Mouse (Mus musculus): ENCODE data around the gene Sdc3. TPM values are rescaled to one million over a fixed set of nuclear protein-coding genes. Genes with fewer than 3 reads are reported as not detected.

Gene Sdc3
- total RNA-seq, 2 experiments from 2014 or later = 149 to 179 TPM

GRCm38 (mm10) chr4:130793180-130793501, 804 bp downstream of the Sdc3 start:
- no peak for DNase-seq

- no peak for DNase-seq
Measured at GRCm38 (mm10) chr4:130794771-130795170, 2.4 kb downstream of the Sdc3 start.

GRCm38 (mm10) chr4:130795970-130796369, 3.6 kb downstream of the Sdc3 start:
- DNase-seq = no peak

- peak; percentile 73 for DNase-seq
Measured at GRCm38 (mm10) chr4:130797201-130798051, 5.1 kb downstream of the Sdc3 start.

GRCm38 (mm10) chr4:130798416-130798815, 6.1 kb downstream of the Sdc3 start:
- no peak for DNase-seq

- peak; percentile 71 for DNase-seq
Measured at GRCm38 (mm10) chr4:130799118-130799517, 6.8 kb downstream of the Sdc3 start.

GRCm38 (mm10) chr4:130799582-130799981, 7.2 kb downstream of the Sdc3 start:
- DNase-seq = no peak

GRCm38 (mm10) chr4:130800147-130800546, 7.8 kb downstream of the Sdc3 start:
- no peak for DNase-seq

GRCm38 (mm10) chr4:130801198-130801597, 8.9 kb downstream of the Sdc3 start:
- DNase-seq = peak; percentile 65

GRCm38 (mm10) chr4:130801624-130802329, 9.4 kb downstream of the Sdc3 start:
- DNase-seq = no peak

- DNase-seq = no peak
Measured at GRCm38 (mm10) chr4:130803591-130803990, 11.3 kb downstream of the Sdc3 start.

- no peak for DNase-seq
Measured at GRCm38 (mm10) chr4:130804292-130804691, 12.0 kb downstream of the Sdc3 start.

GRCm38 (mm10) chr4:130804771-130805361, 12.5 kb downstream of the Sdc3 start:
- DNase-seq = peak; percentile 69

- DNase-seq = no peak
Measured at GRCm38 (mm10) chr4:130805746-130806145, 13.4 kb downstream of the Sdc3 start.

- no peak for DNase-seq
Measured at GRCm38 (mm10) chr4:130806746-130807145, 14.4 kb downstream of the Sdc3 start.

GRCm38 (mm10) chr4:130809784-130810183, 17.4 kb downstream of the Sdc3 start:
- no peak for DNase-seq

GRCm38 (mm10) chr4:130810845-130811244, 18.5 kb downstream of the Sdc3 start:
- no peak for DNase-seq

GRCm38 (mm10) chr4:130811385-130811784, 19.0 kb downstream of the Sdc3 start:
- DNase-seq = no peak

- DNase-seq = no peak
Measured at GRCm38 (mm10) chr4:130813958-130814357, 21.6 kb downstream of the Sdc3 start.

- DNase-seq = no peak
Measured at GRCm38 (mm10) chr4:130814742-130815330, 22.5 kb downstream of the Sdc3 start.

- no peak for DNase-seq
Measured at GRCm38 (mm10) chr4:130815860-130816259, 23.5 kb downstream of the Sdc3 start.

GRCm38 (mm10) chr4:130819806-130820205, 27.5 kb downstream of the Sdc3 start:
- no peak for DNase-seq

All from adrenal gland, postnatal 10 days (tissue).